Mouse (Mus musculus): ENCODE results near the gene Mnd1.

GRCm38 (mm10) chr3:84154721-84155141, 855 bp downstream of the Mnd1 start:
- TF ChIP-seq EP300 (IDR thresholded peaks at IDR 0.05) (no peak), CTCF (IDR thresholded peaks at IDR 0.05) (no peak)
